Mouse (Mus musculus) T-helper 1 cell (primary cell): ENCODE results near the gene Gmpr2.

Experiments used
- in situ Hi-C: fragments of 300-600 bp; cut with MboI, MseI; formaldehyde crosslinking; loops from one replicate; pipeline ENCODE4 v1.15.1; 2025; ENCODE audit warnings: high pct_unique_total_duplicates

Gmpr2 gene

GRCm38 (mm10) chr14:55671833-55672740 is at the start of gene Gmpr2, which contains the start of gene Nedd8:
Gene Gmpr2 (plus strand): TSS chr14:55671941.
Gene Nedd8 (minus strand): TSS chr14:55672124.
- in situ Hi-C loops = no loop called here

GRCm38 (mm10) chr14:55628077-55628827 is 43.5 kb upstream of the Gmpr2 start:
- in situ Hi-C loops = no loop called here

GRCm38 (mm10) chr14:55629312-55629711 is 42.4 kb upstream of the Gmpr2 start:
- in situ Hi-C loops = no loop called here

- in situ Hi-C loops = no loop called here
Observed at GRCm38 (mm10) chr14:55634874-55635522, 36.7 kb upstream of the Gmpr2 start.

GRCm38 (mm10) chr14:55635523-55636007 is 36.2 kb upstream of the Gmpr2 start, which contains the start of gene Ipo4:
Gene Ipo4 (minus strand): TSS chr14:55635957.
- in situ Hi-C loops = no loop called here

GRCm38 (mm10) chr14:55637795-55638194 is 33.9 kb upstream of the Gmpr2 start, which contains the start of gene Gm49378:
Gene Gm49378 (minus strand): TSS chr14:55637895.
- in situ Hi-C loops = no loop called here

- in situ Hi-C loops = no loop called here
Observed at GRCm38 (mm10) chr14:55640816-55641215, 30.9 kb upstream of the Gmpr2 start.

GRCm38 (mm10) chr14:55641291-55641690 is 30.4 kb upstream of the Gmpr2 start:
- in situ Hi-C loops = no loop called here

GRCm38 (mm10) chr14:55642679-55643059 is 29.1 kb upstream of the Gmpr2 start:
- in situ Hi-C loops = no loop called here

- in situ Hi-C loops = no loop called here
Observed at GRCm38 (mm10) chr14:55643060-55643907, 28.5 kb upstream of the Gmpr2 start, which contains the start of gene Tm9sf1. Gene Tm9sf1 (minus strand): TSS chr14:55643806.

- in situ Hi-C loops = no loop called here
Observed at GRCm38 (mm10) chr14:55644261-55644888, 27.4 kb upstream of the Gmpr2 start.

- in situ Hi-C loops = no loop called here
Observed at GRCm38 (mm10) chr14:55649884-55650283, 21.9 kb upstream of the Gmpr2 start, which contains the start of gene Tssk4. Gene Tssk4 (plus strand): TSS chr14:55650184.

- in situ Hi-C loops = no loop called here
Observed at GRCm38 (mm10) chr14:55651528-55651927, 20.2 kb upstream of the Gmpr2 start.

- in situ Hi-C loops = no loop called here
Observed at GRCm38 (mm10) chr14:55656935-55657334, 14.8 kb upstream of the Gmpr2 start.

GRCm38 (mm10) chr14:55658011-55658410 is 13.7 kb upstream of the Gmpr2 start:
- in situ Hi-C loops = no loop called here

- in situ Hi-C loops = no loop called here
Observed at GRCm38 (mm10) chr14:55659960-55660573, 11.7 kb upstream of the Gmpr2 start, which contains the start of gene Mdp1. Gene Mdp1 (minus strand): TSS chr14:55660508.

- in situ Hi-C loops = no loop called here
Observed at GRCm38 (mm10) chr14:55660636-55661035, 11.1 kb upstream of the Gmpr2 start.

GRCm38 (mm10) chr14:55671486-55671832 is 282 bp upstream of the Gmpr2 start:
- in situ Hi-C loops = no loop called here

- in situ Hi-C loops = no loop called here
Observed at GRCm38 (mm10) chr14:55672741-55673060, 960 bp downstream of the Gmpr2 start.

- in situ Hi-C loops = no loop called here
Observed at GRCm38 (mm10) chr14:55677615-55678014, 5.9 kb downstream of the Gmpr2 start.
